In genomic region chr10:56096757-56097156, GRCm38 (mm10) we compare ENCODE assay signal across 28 mouse cellular contexts.
"Had no signal": no experiment of that assay in that cellular context is flagged by ENCODE, and none has a peak within 500 bp of the region (broad histone marks: within the 10 kb centered on the region; RNA-seq: fewer than 3 reads in every experiment).

No protein-coding gene starts in this region.

- H3K27me3 ChIP-seq: heart, embryonic 12.5 days; hindbrain, embryonic 12.5 days; intestine, embryonic 15.5 days; kidney, embryonic 15.5 days; limb, embryonic 13.5 days; limb, embryonic 15.5 days; liver, embryonic 12.5 days had no signal

- H3K4me1 ChIP-seq: heart, embryonic 10.5 days; heart, embryonic 12.5 days; hindbrain, embryonic 10.5 days; hindbrain, embryonic 12.5 days; intestine, embryonic 15.5 days; kidney, embryonic 15.5 days; limb, embryonic 13.5 days; limb, embryonic 15.5 days; liver, embryonic 12.5 days had no signal

- H3K4me2 ChIP-seq: heart, embryonic 12.5 days; hindbrain, embryonic 12.5 days; hindbrain, embryonic 14.5 days; intestine, embryonic 15.5 days; kidney, embryonic 15.5 days; limb, embryonic 13.5 days; limb, embryonic 15.5 days; liver, embryonic 12.5 days had no signal

- DNase-seq: gastrocnemius, adult 2 months; gastrocnemius, postnatal 10 days; gastrocnemius, postnatal 25 days; heart, adult 18-20 months; heart, postnatal 10 days; heart, postnatal 4 days; kidney, adult 18-20 months; kidney, adult 9 months; kidney, postnatal 14 days; kidney, postnatal 36 days; layer of hippocampus, adult 9-11 months; layer of hippocampus, postnatal 36 days; left cerebral cortex, postnatal 4 days had no signal

- H3K27ac ChIP-seq: gastrocnemius, adult 2 months; heart, embryonic 10.5 days; hindbrain, embryonic 10.5 days; hindbrain, embryonic 12.5 days; hindbrain, embryonic 14.5 days; intestine, embryonic 15.5 days; kidney, embryonic 15.5 days; kidney, postnatal 0 days; limb, embryonic 13.5 days; limb, embryonic 15.5 days; liver, embryonic 12.5 days; liver, embryonic 14.5 days had no signal

- H3K9ac ChIP-seq: heart, embryonic 12.5 days; hindbrain, embryonic 12.5 days; hindbrain, embryonic 14.5 days; intestine, embryonic 15.5 days; kidney, embryonic 15.5 days; limb, embryonic 13.5 days; limb, embryonic 15.5 days; liver, embryonic 12.5 days; liver, embryonic 14.5 days had no signal

- H3K9me3 ChIP-seq: heart, embryonic 10.5 days; heart, embryonic 12.5 days; hindbrain, embryonic 10.5 days; hindbrain, embryonic 12.5 days; intestine, embryonic 15.5 days; kidney, embryonic 15.5 days; limb, embryonic 13.5 days; limb, embryonic 15.5 days; liver, embryonic 12.5 days had no signal

- H3K36me3 ChIP-seq: heart, embryonic 10.5 days; heart, embryonic 12.5 days; hindbrain, embryonic 10.5 days; hindbrain, embryonic 12.5 days; intestine, embryonic 15.5 days; kidney, embryonic 15.5 days; limb, embryonic 13.5 days; limb, embryonic 15.5 days; liver, embryonic 12.5 days had no signal

- H3K4me3 ChIP-seq: gastrocnemius, adult 2 months; heart, embryonic 10.5 days; heart, embryonic 12.5 days; hindbrain, embryonic 10.5 days; hindbrain, embryonic 12.5 days; intestine, embryonic 15.5 days; kidney, embryonic 15.5 days; limb, embryonic 13.5 days; limb, embryonic 15.5 days; liver, embryonic 12.5 days had no signal

- ATAC-seq: hindbrain, embryonic 16.5 days; inflammation-experienced regulatory T-cells, adult 6 months; intestine, embryonic 15.5 days; intestine, postnatal 0 days; liver, embryonic 12.5 days had no signal
